Mouse (Mus musculus): ENCODE results near the gene Cttn. TPM values are rescaled to one million over a fixed set of nuclear protein-coding genes. Genes with fewer than 3 reads are reported as not detected.

Gene Cttn
- 69.3 and 89.7 TPM in 2 replicates for polyA plus RNA-seq (2012; rRNA removed)

DNA sequence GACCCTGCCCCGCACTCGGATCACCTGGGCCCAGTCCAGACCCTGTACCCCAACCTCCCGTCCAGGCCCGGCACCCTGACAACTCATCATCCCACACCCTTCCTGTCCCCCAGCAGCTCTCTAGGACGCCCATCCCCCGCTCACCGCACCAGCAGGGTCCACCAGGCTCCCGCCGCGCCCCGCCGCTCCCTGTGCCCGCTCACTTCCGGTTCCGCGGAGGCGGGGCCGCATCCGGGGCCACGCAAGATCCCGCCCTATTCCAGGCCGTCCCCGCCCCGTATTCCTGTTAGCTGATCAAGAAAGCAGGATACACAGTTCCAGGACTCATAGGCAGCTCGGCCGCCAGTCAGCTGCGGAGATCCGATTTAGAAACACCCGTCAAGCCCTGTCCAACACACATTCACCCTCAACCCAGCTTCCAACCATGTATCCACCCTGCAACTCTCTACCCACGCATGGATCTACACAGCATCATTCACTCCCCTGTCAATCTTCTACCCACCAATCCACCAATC lies at the start of gene Cttn:
Cttn (minus strand) TSS at position 465 of the 515 bp plus-strand sequence.
- peak; percentile 88 for DNase-seq
- Histone ChIP-seq H3K4me3 (replicated peaks; ENCODE audit: extremely low read depth, low read depth, low read length) (peak within 1 kb of the TSS; percentile 82), H3K4me1 (ENCODE audit: control insufficient read depth, insufficient read depth, low read length) (no peaks in the 10 kb centered on the region)
- WGBS = 5% methylated on average over 30 of the region's 30 CpGs
- TF ChIP-seq CTCF (IDR thresholded peaks at IDR 0.05; ENCODE audit: insufficient read depth, low read length) = no peak
- TF ChIP-seq POLR2A (IDR thresholded peaks at IDR 0.05; ENCODE audit: borderline replicate concordance, extremely low read depth, low read depth, low read length) = peak; percentile 73

GRCm38 (mm10) chr7:144519852-144520251 lies 49.0 kb upstream of the Cttn start:
- no peak for TF ChIP-seq POLR2A (IDR thresholded peaks at IDR 0.05; ENCODE audit: borderline replicate concordance, extremely low read depth, low read depth, low read length)
- no peak for TF ChIP-seq CTCF (IDR thresholded peaks at IDR 0.05; ENCODE audit: insufficient read depth, low read length)
- Histone ChIP-seq H3K4me3 (replicated peaks; ENCODE audit: extremely low read depth, low read depth, low read length) (no peak overlapping the region), H3K4me1 (ENCODE audit: control insufficient read depth, insufficient read depth, low read length) (no peaks in the 10 kb centered on the region)
- DNase-seq = peak; percentile 32
- 69% methylated on average over 5 of the region's 5 CpGs for WGBS

DNA sequence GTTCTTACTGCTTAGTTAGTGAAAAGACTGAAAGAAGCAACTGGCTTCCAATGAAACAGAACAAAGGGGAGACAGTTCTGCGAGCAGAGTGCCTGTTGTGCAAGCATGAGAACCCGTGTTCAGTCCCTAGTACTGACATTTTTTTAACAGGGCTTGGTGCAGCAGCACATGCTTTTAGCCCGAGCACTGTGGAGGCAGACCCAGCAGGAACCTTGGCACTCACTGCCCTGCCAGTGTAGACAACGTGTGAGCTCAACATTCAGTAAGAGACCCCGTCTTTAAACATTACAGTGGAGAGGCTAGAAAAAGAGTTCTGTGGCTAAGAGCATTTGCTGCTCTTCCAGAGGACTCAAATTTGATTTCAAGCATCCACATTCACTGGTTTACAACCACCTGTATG lies 45.9 kb upstream of the Cttn start:
- Histone ChIP-seq H3K4me1 (ENCODE audit: control insufficient read depth, insufficient read depth, low read length) (no peaks in the 10 kb centered on the region), H3K4me3 (replicated peaks; ENCODE audit: extremely low read depth, low read depth, low read length) (no peak overlapping the region)
- WGBS = 87% methylated on average over 5 of the region's 5 CpGs
- no peak for DNase-seq
- no peak for TF ChIP-seq CTCF (IDR thresholded peaks at IDR 0.05; ENCODE audit: insufficient read depth, low read length)
- TF ChIP-seq POLR2A (IDR thresholded peaks at IDR 0.05; ENCODE audit: borderline replicate concordance, extremely low read depth, low read depth, low read length) = no peak

- DNase-seq = no peak
- WGBS = 97% methylated on average over 4 of the region's 4 CpGs
- no peaks in the 10 kb centered on the region for H3K4me1 ChIP-seq (ENCODE audit: control insufficient read depth, insufficient read depth, low read length)
- TF ChIP-seq POLR2A (IDR thresholded peaks at IDR 0.05; ENCODE audit: borderline replicate concordance, extremely low read depth, low read depth, low read length) = no peak
- no peak for TF ChIP-seq CTCF (IDR thresholded peaks at IDR 0.05; ENCODE audit: insufficient read depth, low read length)
- H3K4me3 ChIP-seq (replicated peaks; ENCODE audit: extremely low read depth, low read depth, low read length) = no peak overlapping the region
These were observed 38.3 kb upstream of the Cttn start for GRCm38 (mm10) chr7:144509090-144509489.

- no peaks in the 10 kb centered on the region for H3K4me1 ChIP-seq (ENCODE audit: control insufficient read depth, insufficient read depth, low read length)
- 100% methylated on average over 1 of the region's 1 CpGs for whole genome bisulfite sequencing
- no peak overlapping the region for H3K4me3 ChIP-seq (replicated peaks; ENCODE audit: extremely low read depth, low read depth, low read length)
- TF ChIP-seq CTCF (IDR thresholded peaks at IDR 0.05; ENCODE audit: insufficient read depth, low read length) (no peak), POLR2A (IDR thresholded peaks at IDR 0.05; ENCODE audit: borderline replicate concordance, extremely low read depth, low read depth, low read length) (no peak)
- no peak for DNase-seq
These were observed 36.0 kb upstream of the Cttn start for GRCm38 (mm10) chr7:144506807-144507206.

GRCm38 (mm10) chr7:144503959-144504358 lies 33.1 kb upstream of the Cttn start:
- TF ChIP-seq CTCF (IDR thresholded peaks at IDR 0.05; ENCODE audit: insufficient read depth, low read length) (no peak), POLR2A (IDR thresholded peaks at IDR 0.05; ENCODE audit: borderline replicate concordance, extremely low read depth, low read depth, low read length) (no peak)
- Histone ChIP-seq H3K4me1 (ENCODE audit: control insufficient read depth, insufficient read depth, low read length) (no peaks in the 10 kb centered on the region), H3K4me3 (replicated peaks; ENCODE audit: extremely low read depth, low read depth, low read length) (no peak overlapping the region)
- DNase-seq = no peak
- WGBS = 86% methylated on average over 4 of the region's 4 CpGs

DNA sequence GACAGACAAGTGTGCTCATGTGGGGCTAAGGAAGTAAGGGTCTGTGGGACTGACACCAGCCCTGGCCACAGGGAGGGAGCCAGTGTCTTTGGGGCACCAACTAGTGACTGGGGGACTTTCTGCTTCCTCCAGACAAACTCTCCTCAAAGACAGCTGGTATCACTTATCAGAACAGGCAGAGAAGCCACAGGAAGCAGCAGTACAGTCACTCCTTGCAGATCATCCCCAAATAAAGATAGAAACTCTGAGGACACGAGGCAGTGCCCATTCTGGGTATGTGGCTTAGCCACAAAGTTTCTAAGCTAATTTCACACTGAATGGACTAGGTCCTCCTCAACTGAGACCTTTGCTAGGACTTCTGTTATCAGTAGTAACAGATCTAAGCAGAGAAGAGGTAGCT lies 22.1 kb upstream of the Cttn start:
- Histone ChIP-seq H3K4me3 (replicated peaks; ENCODE audit: extremely low read depth, low read depth, low read length) (no peak overlapping the region), H3K4me1 (ENCODE audit: control insufficient read depth, insufficient read depth, low read length) (no peaks in the 10 kb centered on the region)
- no peak for DNase-seq
- WGBS = 59% methylated on average over 1 of the region's 1 CpGs
- TF ChIP-seq CTCF (IDR thresholded peaks at IDR 0.05; ENCODE audit: insufficient read depth, low read length) (no peak), POLR2A (IDR thresholded peaks at IDR 0.05; ENCODE audit: borderline replicate concordance, extremely low read depth, low read depth, low read length) (no peak)

DNA sequence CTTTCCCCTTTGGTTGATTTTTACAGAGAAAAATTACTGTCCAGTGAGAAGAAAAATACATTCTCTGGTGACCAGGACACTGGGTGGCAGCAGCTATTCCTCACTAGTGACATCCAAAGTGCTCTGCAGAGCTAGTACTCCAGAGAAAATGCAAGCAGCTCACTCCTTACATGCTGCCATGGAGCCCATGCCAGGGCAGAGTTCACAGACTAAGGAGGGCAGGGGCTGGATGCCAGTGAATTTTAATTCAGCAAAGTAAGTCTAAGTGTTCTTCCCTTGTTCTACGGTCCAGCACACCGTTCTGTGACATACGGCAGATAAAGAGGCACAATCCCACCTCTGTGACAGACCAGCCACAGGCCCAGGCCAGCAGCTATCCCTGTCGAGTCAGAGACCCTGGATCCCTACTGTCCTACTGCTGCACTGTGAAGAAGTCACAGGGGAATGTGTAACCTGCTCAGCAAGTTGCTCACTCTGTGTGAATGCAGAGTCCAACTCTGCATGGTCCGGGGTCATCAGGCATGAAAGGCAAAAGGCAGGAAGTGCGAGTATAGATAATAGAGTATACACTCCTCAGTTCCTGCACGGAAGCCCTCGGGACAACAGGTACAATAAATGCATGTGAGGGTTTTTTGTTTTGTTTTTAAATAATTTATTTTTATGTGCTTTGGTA lies 19.5 kb upstream of the Cttn start:
- TF ChIP-seq CTCF (IDR thresholded peaks at IDR 0.05; ENCODE audit: insufficient read depth, low read length) (no peak), POLR2A (IDR thresholded peaks at IDR 0.05; ENCODE audit: borderline replicate concordance, extremely low read depth, low read depth, low read length) (no peak)
- no peak overlapping the region for H3K4me3 ChIP-seq (replicated peaks; ENCODE audit: extremely low read depth, low read depth, low read length)
- H3K4me1 ChIP-seq (ENCODE audit: control insufficient read depth, insufficient read depth, low read length) = no peaks in the 10 kb centered on the region
- WGBS = 68% methylated on average over 8 of the region's 8 CpGs
- DNase-seq = no peak

- TF ChIP-seq POLR2A (IDR thresholded peaks at IDR 0.05; ENCODE audit: borderline replicate concordance, extremely low read depth, low read depth, low read length) (no peak), CTCF (IDR thresholded peaks at IDR 0.05; ENCODE audit: insufficient read depth, low read length) (no peak)
- DNase-seq = no peak
- H3K4me3 ChIP-seq (replicated peaks; ENCODE audit: extremely low read depth, low read depth, low read length) = no peak overlapping the region
- WGBS = 49% methylated on average over 6 of the region's 6 CpGs
- H3K4me1 ChIP-seq (ENCODE audit: control insufficient read depth, insufficient read depth, low read length) = no peaks in the 10 kb centered on the region
These were observed 18.4 kb upstream of the Cttn start for GRCm38 (mm10) chr7:144489067-144489774.

- TF ChIP-seq POLR2A (IDR thresholded peaks at IDR 0.05; ENCODE audit: borderline replicate concordance, extremely low read depth, low read depth, low read length) = no peak
- TF ChIP-seq CTCF (IDR thresholded peaks at IDR 0.05; ENCODE audit: insufficient read depth, low read length) = no peak
- Histone ChIP-seq H3K4me3 (replicated peaks; ENCODE audit: extremely low read depth, low read depth, low read length) (no peak overlapping the region), H3K4me1 (ENCODE audit: control insufficient read depth, insufficient read depth, low read length) (no peaks in the 10 kb centered on the region)
- no peak for DNase-seq
These were observed 9.5 kb upstream of the Cttn start for GRCm38 (mm10) chr7:144480314-144480713.
